In genomic region chr8:120449608-120450031, GRCm38 (mm10) we compare ENCODE assay signal across 7 mouse cellular contexts.
A peak's percentile ranks its signal among the peaks of the same experiment; 100 is the strongest.
DNase-seq lines count a peak whose midpoint lies in the region; ATAC-seq and TF ChIP-seq lines count a peak whose summit lies in the region.

No protein-coding gene starts in this region.

- 18% methylated on average over 14 of the region's 17 CpGs for WGBS in embryonic facial prominence, embryonic 14.5 days
- 21% methylated on average over 17 of the region's 17 CpGs for WGBS in intestine, postnatal 0 days
- 5% methylated on average over 17 of the region's 17 CpGs for WGBS in neural tube, embryonic 13.5 days

- H3K4me2 ChIP-seq in embryonic facial prominence, embryonic 14.5 days (ENCODE audit: low read depth, low read length): peak overlapping the region; percentile 20; the same call in 1 of the 2 replicates
- no peak overlapping the region for H3K4me2 ChIP-seq in intestine, postnatal 0 days (replicated peaks; ENCODE audit: low read depth)
- H3K4me2 ChIP-seq in neural tube, embryonic 13.5 days: peak overlapping the region; percentile 30

- intact Hi-C loops in left cerebral cortex, postnatal 14 days (cut with DNase I): no loop called here

- H3K4me1 ChIP-seq in embryonic facial prominence, embryonic 14.5 days (ENCODE audit: control insufficient read depth, insufficient read depth, low read length): peaks cover 10% of the 10 kb centered on the region
- H3K4me1 ChIP-seq in intestine, postnatal 0 days (replicated peaks; ENCODE audit: control insufficient read depth, insufficient read depth, low read length): peaks cover 22% of the 10 kb centered on the region
- H3K4me1 ChIP-seq in neural tube, embryonic 13.5 days (replicated peaks): peaks cover 82% of the 10 kb centered on the region

- no peaks in the 10 kb centered on the region for H3K9me3 ChIP-seq in embryonic facial prominence, embryonic 14.5 days (ENCODE audit: control insufficient read depth, low read length)
- H3K9me3 ChIP-seq in intestine, postnatal 0 days (ENCODE audit: control insufficient read depth): no peaks in the 10 kb centered on the region
- H3K9me3 ChIP-seq in neural tube, embryonic 13.5 days: no peaks in the 10 kb centered on the region

- no peak overlapping the region for H3K4me3 ChIP-seq in embryonic facial prominence, embryonic 14.5 days (ENCODE audit: low read depth, low read length)
- no peak overlapping the region for H3K4me3 ChIP-seq in intestine, postnatal 0 days (ENCODE audit: low read depth, low read length)
- no peak overlapping the region for H3K4me3 ChIP-seq in neural tube, embryonic 13.5 days

- H3K27me3 ChIP-seq in embryonic facial prominence, embryonic 14.5 days (replicated peaks; ENCODE audit: control insufficient read depth, insufficient read depth, low read length): no peaks in the 10 kb centered on the region
- H3K27me3 ChIP-seq in intestine, postnatal 0 days (replicated peaks; ENCODE audit: control insufficient read depth, insufficient read depth, low read length): no peaks in the 10 kb centered on the region
- peaks cover 3% of the 10 kb centered on the region; the same call in 1 of the 2 replicates for H3K27me3 ChIP-seq in neural tube, embryonic 13.5 days

- H3K27ac ChIP-seq in embryonic facial prominence, embryonic 14.5 days (replicated peaks; ENCODE audit: low read depth, low read length): no peak overlapping the region
- no peak overlapping the region for H3K27ac ChIP-seq in intestine, postnatal 0 days (ENCODE audit: low read depth, low read length)
- H3K27ac ChIP-seq in neural tube, embryonic 13.5 days (replicated peaks): peak overlapping the region; percentile 85

- ATAC-seq in embryonic facial prominence, embryonic 14.5 days (ENCODE audit: low read depth): peak; percentile 56
- ATAC-seq in intestine, postnatal 0 days: 0 out of 2 replicates have a peak, but pooled peaks have one; percentile 5
- peak; percentile 67 for ATAC-seq in neural tube, embryonic 13.5 days (ENCODE audit: low read depth)

- TF ChIP-seq CTCF in intestine, postnatal 0 days (IDR thresholded peaks at IDR 0.05; ENCODE audit: low read depth): no peak

- DNase-seq in left cerebral cortex, adult 18-20 months (ENCODE audit: low spot score in 2 of 2): peak; percentile 46 to 51
- no peak for DNase-seq in left cerebral cortex, postnatal 14 days (ENCODE audit: low spot score in 2 of 2)
- peak; percentile 80 for DNase-seq in embryonic facial prominence, embryonic 14.5 days (ENCODE audit: low spot score)
- no peak for DNase-seq in cerebellum, postnatal 36 days
- no peak for DNase-seq in c-Kit-positive CD71-positive TER-119-positive erythroid progenitor cells, embryonic 14.5 days (ENCODE audit: low spot score)

- H3K36me3 ChIP-seq in embryonic facial prominence, embryonic 14.5 days (ENCODE audit: control insufficient read depth, insufficient read depth, low read length): no peaks in the 10 kb centered on the region
- H3K36me3 ChIP-seq in intestine, postnatal 0 days (ENCODE audit: control insufficient read depth, insufficient read depth): no peaks in the 10 kb centered on the region
- no peaks in the 10 kb centered on the region for H3K36me3 ChIP-seq in neural tube, embryonic 13.5 days

- H3K9ac ChIP-seq in embryonic facial prominence, embryonic 14.5 days (ENCODE audit: low read depth, low read length): 0 out of 2 replicates have a peak overlapping the region, but pooled peaks have one; percentile 39
- H3K9ac ChIP-seq in intestine, postnatal 0 days (ENCODE audit: low read depth, low read length): no peak overlapping the region
- peak overlapping the region; percentile 49; the same call in 1 of the 2 replicates for H3K9ac ChIP-seq in neural tube, embryonic 13.5 days

Comparison
In these comparisons a context has a peak if more than half of its experiments do, and no peak if none do; other contexts are left out.
1. DNase-seq: peak in left cerebral cortex, adult 18-20 months (2 of 2) and embryonic facial prominence, embryonic 14.5 days (single experiment); none in left cerebral cortex, postnatal 14 days (0 of 2), cerebellum, postnatal 36 days (0 of 2) and c-Kit-positive CD71-positive TER-119-positive erythroid progenitor cells, embryonic 14.5 days (single experiment).
2. ATAC-seq: peak in every context shown above with its lines; median percentile 67 in neural tube, embryonic 13.5 days; 56 in embryonic facial prominence, embryonic 14.5 days; 5 in intestine, postnatal 0 days.